31 mouse cellular contexts compared by ENCODE assay signal in genomic region chr6:98955706-98956105, GRCm38 (mm10).
DNase-seq lines count a peak whose midpoint lies in the region; ATAC-seq and TF ChIP-seq lines count a peak whose summit lies in the region.
"Had no signal": no experiment of that assay in that cellular context is flagged by ENCODE, and none has a peak within 500 bp of the region (broad histone marks: within the 10 kb centered on the region; RNA-seq: fewer than 3 reads in every experiment).

No protein-coding gene starts in this region.

- no peak overlapping the region for H3K9ac ChIP-seq in kidney, postnatal 0 days (ENCODE audit: low read depth, low read length)
- no peak overlapping the region for H3K9ac ChIP-seq in forebrain, embryonic 15.5 days (replicated peaks)
- no peak overlapping the region for H3K9ac ChIP-seq in forebrain, embryonic 16.5 days (replicated peaks; ENCODE audit: low read depth, low read length)
- H3K9ac ChIP-seq: embryonic facial prominence, embryonic 15.5 days; forebrain, embryonic 12.5 days; forebrain, postnatal 0 days; heart, embryonic 13.5 days; hindbrain, embryonic 14.5 days had no signal

- H3K4me3 ChIP-seq in kidney, postnatal 0 days (replicated peaks; ENCODE audit: low read depth, low read length) = no peak overlapping the region
- H3K4me3 ChIP-seq in embryonic fibroblast, embryonic 13.5 days (ENCODE audit: insufficient read depth, low read length) = no peak overlapping the region
- H3K4me3 ChIP-seq in forebrain, embryonic 15.5 days = no peak overlapping the region
- no peak overlapping the region for H3K4me3 ChIP-seq in forebrain, embryonic 16.5 days (replicated peaks; ENCODE audit: low read length)
- H3K4me3 ChIP-seq: embryonic facial prominence, embryonic 15.5 days; erythroblast, embryonic 14.5 days; forebrain, embryonic 12.5 days; gastrocnemius, adult 2 months; heart, embryonic 10.5 days; heart, embryonic 13.5 days had no signal

- WGBS in kidney, postnatal 0 days = 71% methylated on average over 6 of the region's 6 CpGs
- WGBS in forebrain, embryonic 15.5 days = 73% methylated on average over 6 of the region's 6 CpGs
- 73% methylated on average over 6 of the region's 6 CpGs for WGBS in forebrain, embryonic 16.5 days

- no peaks in the 10 kb centered on the region for H3K4me1 ChIP-seq in kidney, postnatal 0 days (replicated peaks; ENCODE audit: insufficient read depth, low read length)
- H3K4me1 ChIP-seq in embryonic fibroblast, embryonic 13.5 days (ENCODE audit: control insufficient read depth, insufficient read depth, low read length) = peaks cover 9% of the 10 kb centered on the region
- 0 out of 2 replicates have a peak, but pooled peaks cover 2% of the 10 kb centered on the region for H3K4me1 ChIP-seq in forebrain, embryonic 15.5 days
- peaks cover 3% of the 10 kb centered on the region; the same call in 1 of the 2 replicates for H3K4me1 ChIP-seq in forebrain, embryonic 16.5 days (replicated peaks; ENCODE audit: control insufficient read depth, insufficient read depth, low read length)

- H3K27ac ChIP-seq in kidney, postnatal 0 days = no peak overlapping the region
- H3K27ac ChIP-seq in embryonic fibroblast, embryonic 13.5 days (ENCODE audit: insufficient read depth, low read length) = peak overlapping the region; percentile 89
- H3K27ac ChIP-seq in forebrain, embryonic 15.5 days (replicated peaks) = no peak overlapping the region
- H3K27ac ChIP-seq in forebrain, embryonic 16.5 days (ENCODE audit: low read length) = no peak overlapping the region
- H3K27ac ChIP-seq: forebrain, embryonic 12.5 days; heart, embryonic 10.5 days; hindbrain, embryonic 14.5 days; hindbrain, postnatal 0 days had no signal

- H3K9me3 ChIP-seq in kidney, postnatal 0 days (replicated peaks; ENCODE audit: low read length) = no peaks in the 10 kb centered on the region
- no peaks in the 10 kb centered on the region for H3K9me3 ChIP-seq in forebrain, embryonic 15.5 days
- no peaks in the 10 kb centered on the region for H3K9me3 ChIP-seq in forebrain, embryonic 16.5 days (ENCODE audit: control insufficient read depth, low read length)
- H3K9me3 ChIP-seq: embryonic facial prominence, embryonic 15.5 days; forebrain, embryonic 12.5 days; G1E; heart, embryonic 10.5 days; heart, embryonic 13.5 days had no signal

- DNase-seq in kidney, postnatal 0 days (ENCODE audit: low spot score) = peak; percentile 40
- DNase-seq in kidney, adult 9 months = no peak
- peak; percentile 78 for DNase-seq in 3T3-L1 (ENCODE audit: low read depth, low spot score)
- DNase-seq in NIH3T3 (ENCODE audit: low read depth) = peak; percentile 24
- DNase-seq in adrenal gland, postnatal 25 days = no peak
- DNase-seq: adrenal gland, postnatal 10 days; cerebellum, adult 11 months; cerebellum, adult 2 months; cerebellum, adult 9-11 months; cerebellum, postnatal 25 days; embryo, embryonic 11 days; forebrain, postnatal 0 days; gastrocnemius, adult 2 months; gastrocnemius, postnatal 14 days; heart, adult 18-20 months; heart, postnatal 14 days; heart, postnatal 4 days had no signal

- no peak overlapping the region for H3K4me2 ChIP-seq in kidney, postnatal 0 days (ENCODE audit: low read length)
- no peak overlapping the region for H3K4me2 ChIP-seq in forebrain, embryonic 15.5 days (replicated peaks)
- no peak overlapping the region for H3K4me2 ChIP-seq in forebrain, embryonic 16.5 days (ENCODE audit: low read length)
- H3K4me2 ChIP-seq: embryonic facial prominence, embryonic 15.5 days; forebrain, embryonic 12.5 days; heart, embryonic 13.5 days; hindbrain, embryonic 14.5 days had no signal

- ATAC-seq in kidney, postnatal 0 days (replicated peaks; ENCODE audit: low FRiP score, low read depth) = no peak
- no peak for ATAC-seq in forebrain, embryonic 15.5 days (replicated peaks)
- ATAC-seq in forebrain, embryonic 16.5 days = no peak
- ATAC-seq: hindbrain, postnatal 0 days; inflammation-experienced regulatory T-cells, adult 6 months; intestine, postnatal 0 days had no signal

- no peak for TF ChIP-seq CTCF in kidney, postnatal 0 days (IDR thresholded peaks at IDR 0.05; ENCODE audit: low read depth)
- TF ChIP-seq CTCF in embryonic fibroblast, embryonic 13.5 days (IDR thresholded peaks at IDR 0.05; ENCODE audit: borderline replicate concordance, insufficient read depth, low read length) = no peak

- no peaks in the 10 kb centered on the region for H3K36me3 ChIP-seq in kidney, postnatal 0 days (ENCODE audit: insufficient read depth, low read length)
- no peaks in the 10 kb centered on the region for H3K36me3 ChIP-seq in forebrain, embryonic 15.5 days
- H3K36me3 ChIP-seq in forebrain, embryonic 16.5 days (ENCODE audit: control insufficient read depth, insufficient read depth) = no peaks in the 10 kb centered on the region

- H3K27me3 ChIP-seq in kidney, postnatal 0 days (ENCODE audit: insufficient read depth, low read length) = no peaks in the 10 kb centered on the region
- H3K27me3 ChIP-seq in forebrain, embryonic 15.5 days = no peaks in the 10 kb centered on the region
- no peaks in the 10 kb centered on the region for H3K27me3 ChIP-seq in forebrain, embryonic 16.5 days (replicated peaks; ENCODE audit: control insufficient read depth, insufficient read depth, low read length)
- H3K27me3 ChIP-seq: CH12.LX; embryonic facial prominence, embryonic 15.5 days; heart, embryonic 13.5 days had no signal

- no peak for TF ChIP-seq POLR2A in embryonic fibroblast, embryonic 13.5 days (IDR thresholded peaks at IDR 0.05; ENCODE audit: low read depth, low read length)

Comparison
In these comparisons a context has a peak if more than half of its experiments do, and no peak if none do; other contexts are left out.
1. DNase-seq: peak in kidney, postnatal 0 days (single experiment), 3T3-L1 (single experiment) and NIH3T3 (single experiment); none in kidney, adult 9 months (single experiment) and adrenal gland, postnatal 25 days (single experiment).